Mouse (Mus musculus) G1E (cell line): Measurements from ENCODE around the gene Shld2.

Experiments used
- CTCF ChIP-seq: IDR thresholded peaks from 2 replicates; pipeline ENCODE4 v1.5.1; 2012; ENCODE audit warnings: low read depth, low read length, inconsistent platforms, mixed read lengths
- GATA2 ChIP-seq: IDR thresholded peaks from 2 replicates; pipeline ENCODE4 v1.6.1; 2012; ENCODE audit warnings: low read depth, low read length, inconsistent platforms, borderline replicate concordance
- TAL1 ChIP-seq: conservative IDR thresholded peaks from 2 replicates; pipeline ENCODE4 v1.6.1; 2012; ENCODE audit warnings: low read depth, low read length, inconsistent platforms, mixed read lengths

DNA sequence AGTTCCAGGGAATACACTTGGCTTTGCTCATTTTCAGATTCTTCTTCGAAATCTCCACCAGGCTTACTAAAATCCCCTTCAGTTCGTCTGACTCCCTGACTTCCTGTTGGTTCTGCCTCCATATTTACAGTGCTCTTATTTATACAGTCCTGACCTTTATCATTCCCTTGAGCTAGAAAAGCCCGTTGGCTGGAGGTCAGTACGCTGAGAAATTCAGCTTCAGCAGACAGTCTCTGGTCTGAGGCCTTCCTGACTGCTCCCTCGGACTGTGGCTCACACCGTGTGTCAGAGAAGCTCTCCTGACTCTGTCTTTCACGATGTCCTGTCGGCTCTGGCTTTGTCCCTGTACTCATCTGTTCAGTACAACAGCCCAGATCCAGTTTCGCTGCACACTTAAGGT is 42.2 kb downstream of the Shld2 start:
- TF ChIP-seq CTCF (no peak), TAL1 (no peak), GATA2 (no peak)
